Mouse (Mus musculus) stomach, embryonic 15.5 days (tissue): ENCODE measurements around the gene Gal3st1. TPM values are rescaled to one million over a fixed set of nuclear protein-coding genes. Genes with fewer than 3 reads are reported as not detected.
"Not testable (repeated sequence)": the region's sequence is repeated elsewhere in the genome, so short reads cannot be mapped to it uniquely, and the experiment has no call there.

ENCODE experiments used
- ATAC-seq: fragments of 200-750 bp; cut with Nextera tagmentation; 2 replicates; pipeline ENCODE4 v1.8.0; 2017; ENCODE audit warnings: low read depth, moderate number of reproducible peaks, moderate TSS enrichment; ENCODE audit not compliant: insufficient read depth, low FRiP score
- H3K27ac ChIP-seq: fragments of 300-500 bp; sonication (generic); 2 replicates; pipeline ENCODE4 v1.5.1; 2015; ENCODE audit warnings: mild to moderate bottlenecking, inconsistent platforms
- H3K27me3 ChIP-seq: fragments of 300-500 bp; sonication (generic); replicated peaks from 2 replicates; pipeline ENCODE4 v1.6.1; 2015; ENCODE audit warnings: inconsistent platforms
- H3K36me3 ChIP-seq: fragments of 300-500 bp; sonication (generic); 2 replicates; pipeline ENCODE4 v1.6.1; 2015; ENCODE audit warnings: inconsistent platforms
- H3K4me1 ChIP-seq: fragments of 300-500 bp; sonication (generic); 2 replicates; pipeline ENCODE4 v1.6.1; 2015; ENCODE audit warnings: inconsistent platforms
- H3K4me2 ChIP-seq: fragments of 300-500 bp; sonication (generic); 2 replicates; pipeline ENCODE4 v1.6.1; 2015; ENCODE audit warnings: mild to moderate bottlenecking, inconsistent platforms
- H3K4me3 ChIP-seq: fragments of 300-500 bp; sonication (generic); replicated peaks from 2 replicates; pipeline ENCODE4 v1.5.1; 2015; ENCODE audit warnings: inconsistent platforms
- H3K9ac ChIP-seq: fragments of 300-500 bp; sonication (generic); 2 replicates; pipeline ENCODE4 v1.6.1; 2015; ENCODE audit warnings: inconsistent platforms
- H3K9me3 ChIP-seq: fragments of 300-500 bp; sonication (generic); 2 replicates; pipeline ENCODE4 v1.6.1; 2016; ENCODE audit warnings: inconsistent platforms
- WGBS: fragments of 180-500 bp; shearing (Covaris S2); methylation state at CpG from one replicate; pipeline ENCODE4 v1.1.7; 2015; 5-methylcytosine and 5-hydroxymethylcytosine counted together
- polyA plus RNA-seq: library from polyadenylated mRNA; unstranded; fragments of >200 nt; fragmentation: Nextera tagmentation; extraction: Ambion mirVana; gene quantifications from 2 replicates; pipeline ENCODE4 v1.2.1, GENCODE M21; 2015

Gene Gal3st1
- 18.3 and 21.6 TPM in 2 replicates for polyA plus RNA-seq

- Histone ChIP-seq H3K9ac (peak within 1 kb of the TSS; percentile 29; the same call in 1 of the 2 replicates), H3K4me3 (peak within 1 kb of the TSS; percentile 45), H3K27me3 (0 out of 2 replicates have a peak, but pooled peaks cover 13% of the 10 kb centered on the region), H3K36me3 (peaks cover 10% of the 10 kb centered on the region), H3K9me3 (no peaks in the 10 kb centered on the region), H3K27ac (peak within 1 kb of the TSS; percentile 85), H3K4me2 (peak within 1 kb of the TSS; percentile 54), H3K4me1 (peaks cover 4% of the 10 kb centered on the region)
- peak; percentile 86 for ATAC-seq
- under 1% methylated on average over 34 of the region's 37 CpGs for WGBS
These were observed at the start of gene Gal3st1 for GRCm38 (mm10) chr11:3983291-3983862. Gal3st1 (plus strand) TSS chr11:3983636.

DNA sequence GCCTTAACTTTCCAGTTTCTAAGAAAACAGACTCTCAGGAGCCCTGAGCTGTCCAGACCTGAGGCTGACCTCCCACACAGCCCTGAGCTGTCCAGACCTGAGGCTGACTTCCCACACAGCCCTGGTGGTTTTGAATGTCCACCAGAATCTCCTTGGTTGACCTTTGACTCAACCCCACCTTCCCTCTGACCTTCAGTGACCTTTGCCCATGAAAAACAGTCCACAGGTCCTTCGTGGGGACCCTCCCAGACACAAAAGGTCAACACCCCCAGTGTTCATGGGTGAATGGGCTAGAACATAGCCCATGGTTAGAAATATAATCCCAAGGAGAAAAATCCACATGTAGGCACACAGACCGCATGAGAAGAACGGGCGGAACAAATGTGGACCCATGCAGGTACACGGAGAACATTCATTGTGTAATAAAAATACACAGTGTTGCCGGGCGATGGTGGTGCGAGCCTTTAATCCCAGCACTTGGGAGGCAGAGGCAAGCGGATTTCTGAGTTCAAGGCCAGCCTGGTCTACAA, 49.6 kb upstream of the Gal3st1 start:
- Histone ChIP-seq H3K4me1 (no peaks in the 10 kb centered on the region), H3K9me3 (no peaks in the 10 kb centered on the region), H3K36me3 (no peaks in the 10 kb centered on the region), H3K27me3 (no peaks in the 10 kb centered on the region), H3K4me3 (no peak overlapping the region), H3K27ac (no peak overlapping the region), H3K4me2 (no peak overlapping the region), H3K9ac (no peak overlapping the region)
- no peak for ATAC-seq
- WGBS: 90% methylated on average over 9 of the region's 9 CpGs

DNA sequence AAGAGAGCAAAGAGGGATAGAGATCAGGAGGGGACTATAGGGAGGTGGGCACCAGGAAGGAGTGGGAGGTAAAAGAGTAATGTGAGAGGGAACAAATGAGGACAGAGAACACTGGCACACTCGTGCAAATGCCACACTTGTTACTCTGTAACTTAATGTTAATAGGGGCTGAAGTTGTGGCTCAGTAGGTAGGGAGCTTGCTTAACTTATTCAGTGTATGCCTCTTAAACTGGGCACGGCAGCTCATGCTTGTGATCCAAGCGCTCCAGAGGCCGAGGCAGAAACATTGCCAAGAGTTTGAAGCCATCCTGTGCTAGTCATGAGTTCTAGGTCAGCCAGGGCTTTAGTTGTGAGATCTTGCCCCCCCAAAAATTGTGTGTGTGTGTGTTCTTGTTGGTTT, 48.3 kb upstream of the Gal3st1 start:
- no peaks in the 10 kb centered on the region for H3K9me3 ChIP-seq
- no peaks in the 10 kb centered on the region for H3K27me3 ChIP-seq
- H3K4me1 ChIP-seq: no peaks in the 10 kb centered on the region
- H3K9ac ChIP-seq: no peak overlapping the region
- no peak overlapping the region for H3K4me2 ChIP-seq
- WGBS: 74% methylated on average over 4 of the region's 4 CpGs
- no peak overlapping the region for H3K4me3 ChIP-seq
- ATAC-seq: no peak
- H3K36me3 ChIP-seq: no peaks in the 10 kb centered on the region
- H3K27ac ChIP-seq: no peak overlapping the region

GRCm38 (mm10) chr11:3936318-3936717, 47.1 kb upstream of the Gal3st1 start:
- no peaks in the 10 kb centered on the region for H3K36me3 ChIP-seq
- no peak overlapping the region for H3K27ac ChIP-seq
- no peaks in the 10 kb centered on the region for H3K4me1 ChIP-seq
- no peak overlapping the region for H3K4me2 ChIP-seq
- H3K4me3 ChIP-seq: no peak overlapping the region
- no peaks in the 10 kb centered on the region for H3K9me3 ChIP-seq
- no peak overlapping the region for H3K9ac ChIP-seq
- WGBS: 87% methylated on average over 3 of the region's 3 CpGs
- no peaks in the 10 kb centered on the region for H3K27me3 ChIP-seq
- ATAC-seq: no peak

DNA sequence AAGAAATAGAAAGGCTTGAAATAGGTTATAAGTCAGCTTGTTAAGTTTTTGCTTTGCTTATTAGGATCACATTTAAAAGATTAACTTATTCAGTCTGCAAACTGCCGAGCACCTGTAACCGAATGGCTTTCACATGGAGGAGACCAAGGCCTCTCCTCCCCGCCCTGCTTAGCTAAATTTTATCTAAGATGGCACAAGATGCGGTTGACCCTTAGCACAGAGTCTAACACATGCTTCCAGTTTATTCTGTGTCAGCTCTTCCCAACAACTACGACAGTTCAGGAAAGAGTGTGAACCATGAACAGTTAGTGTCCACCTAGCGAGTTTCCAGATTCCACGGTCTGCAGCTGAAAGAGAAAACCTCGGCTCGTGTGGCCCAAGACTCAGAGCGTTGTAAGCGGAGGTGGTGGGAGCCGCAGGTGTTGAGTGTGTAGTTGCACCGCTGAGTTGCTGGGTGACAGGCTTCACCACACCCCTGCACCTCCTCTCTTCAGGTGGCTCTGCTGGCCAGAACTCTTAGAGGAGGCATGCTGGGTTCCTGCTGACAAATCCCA, 46.0 kb upstream of the Gal3st1 start:
- no peak overlapping the region for H3K4me2 ChIP-seq
- no peaks in the 10 kb centered on the region for H3K4me1 ChIP-seq
- ATAC-seq: no peak
- no peak overlapping the region for H3K27ac ChIP-seq
- no peaks in the 10 kb centered on the region for H3K36me3 ChIP-seq
- H3K9me3 ChIP-seq: no peaks in the 10 kb centered on the region
- no peak overlapping the region for H3K4me3 ChIP-seq
- WGBS: 74% methylated on average over 13 of the region's 13 CpGs
- H3K9ac ChIP-seq: no peak overlapping the region
- H3K27me3 ChIP-seq: no peaks in the 10 kb centered on the region

GRCm38 (mm10) chr11:3941371-3941770, 42.1 kb upstream of the Gal3st1 start:
- WGBS: 86% methylated on average over 7 of the region's 7 CpGs
- Histone ChIP-seq H3K4me2 (no peak overlapping the region), H3K27me3 (no peaks in the 10 kb centered on the region), H3K27ac (no peak overlapping the region), H3K36me3 (no peaks in the 10 kb centered on the region), H3K9me3 (no peaks in the 10 kb centered on the region), H3K4me3 (no peak overlapping the region), H3K9ac (no peak overlapping the region), H3K4me1 (no peaks in the 10 kb centered on the region)
- ATAC-seq: no peak

DNA sequence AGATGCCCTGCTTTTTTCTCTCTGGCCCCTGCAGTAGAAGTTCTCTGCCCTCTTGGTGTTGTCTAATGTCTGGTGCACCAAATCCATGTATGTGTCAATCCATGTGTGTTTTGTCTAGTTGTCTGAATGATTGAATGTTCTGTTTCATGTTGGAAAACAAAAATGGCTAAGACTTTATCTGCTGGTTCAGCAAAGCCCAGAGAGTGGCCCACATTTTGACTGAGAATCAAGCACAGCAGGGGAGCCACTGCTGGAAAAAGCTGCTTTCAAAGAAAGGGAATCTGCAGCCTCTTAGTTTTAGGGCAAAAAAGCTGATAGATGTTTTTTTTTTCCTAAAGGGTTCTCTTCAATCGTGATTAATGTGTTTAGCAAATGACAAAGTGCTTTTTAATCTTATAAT, 37.0 kb upstream of the Gal3st1 start:
- Histone ChIP-seq H3K27me3 (no peaks in the 10 kb centered on the region), H3K9ac (no peak overlapping the region), H3K4me2 (no peak overlapping the region), H3K4me3 (no peak overlapping the region), H3K27ac (no peak overlapping the region), H3K9me3 (no peaks in the 10 kb centered on the region), H3K4me1 (no peaks in the 10 kb centered on the region), H3K36me3 (no peaks in the 10 kb centered on the region)
- ATAC-seq: no peak
- whole genome bisulfite sequencing: 16% methylated on average over 1 of the region's 1 CpGs

- H3K4me3 ChIP-seq, H3K4me2 ChIP-seq, H3K27ac ChIP-seq, H3K4me1 ChIP-seq, H3K36me3 ChIP-seq, H3K9ac ChIP-seq, H3K9me3 ChIP-seq, H3K27me3 ChIP-seq, ATAC-seq: not testable (repeated sequence)
- 86% methylated on average over 5 of the region's 5 CpGs for WGBS
These were observed 28.6 kb upstream of the Gal3st1 start for GRCm38 (mm10) chr11:3954876-3955275.

- not testable (repeated sequence) for H3K4me1 ChIP-seq, ATAC-seq, H3K4me2 ChIP-seq, H3K9ac ChIP-seq, H3K4me3 ChIP-seq, H3K9me3 ChIP-seq, H3K27ac ChIP-seq, H3K36me3 ChIP-seq, H3K27me3 ChIP-seq
- WGBS: 85% methylated on average over 4 of the region's 4 CpGs
These were observed 28.1 kb upstream of the Gal3st1 start for GRCm38 (mm10) chr11:3955371-3955770.

GRCm38 (mm10) chr11:3960901-3961300, 22.5 kb upstream of the Gal3st1 start:
- Histone ChIP-seq H3K27ac (no peak overlapping the region), H3K36me3 (no peaks in the 10 kb centered on the region), H3K27me3 (no peaks in the 10 kb centered on the region), H3K4me1 (peaks cover 8% of the 10 kb centered on the region), H3K4me2 (no peak overlapping the region), H3K4me3 (no peak overlapping the region), H3K9me3 (no peaks in the 10 kb centered on the region), H3K9ac (no peak overlapping the region)
- ATAC-seq: no peak
- 56% methylated on average over 2 of the region's 2 CpGs for WGBS

GRCm38 (mm10) chr11:3961761-3962160, 21.7 kb upstream of the Gal3st1 start:
- Histone ChIP-seq H3K4me2 (no peak overlapping the region), H3K9ac (no peak overlapping the region), H3K36me3 (no peaks in the 10 kb centered on the region), H3K4me3 (no peak overlapping the region), H3K9me3 (no peaks in the 10 kb centered on the region), H3K27ac (no peak overlapping the region), H3K27me3 (no peaks in the 10 kb centered on the region), H3K4me1 (peaks cover 11% of the 10 kb centered on the region)
- 67% methylated on average over 3 of the region's 3 CpGs for WGBS
- ATAC-seq: no peak

- Histone ChIP-seq H3K9me3 (no peaks in the 10 kb centered on the region), H3K4me3 (peak overlapping the region; percentile 65), H3K9ac (no peak overlapping the region), H3K36me3 (0 out of 2 replicates have a peak, but pooled peaks cover 1% of the 10 kb centered on the region), H3K27me3 (no peaks in the 10 kb centered on the region), H3K4me2 (peak overlapping the region; percentile 79), H3K27ac (peak overlapping the region; percentile 71; the same call in 1 of the 2 replicates), H3K4me1 (peaks cover 11% of the 10 kb centered on the region)
- no peak for ATAC-seq
- WGBS: 78% methylated on average over 10 of the region's 10 CpGs
These were observed 20.3 kb upstream of the Gal3st1 start for GRCm38 (mm10) chr11:3963155-3963554.
